Mouse (Mus musculus): ENCODE measurements around the gene Tuba1c.

DNA sequence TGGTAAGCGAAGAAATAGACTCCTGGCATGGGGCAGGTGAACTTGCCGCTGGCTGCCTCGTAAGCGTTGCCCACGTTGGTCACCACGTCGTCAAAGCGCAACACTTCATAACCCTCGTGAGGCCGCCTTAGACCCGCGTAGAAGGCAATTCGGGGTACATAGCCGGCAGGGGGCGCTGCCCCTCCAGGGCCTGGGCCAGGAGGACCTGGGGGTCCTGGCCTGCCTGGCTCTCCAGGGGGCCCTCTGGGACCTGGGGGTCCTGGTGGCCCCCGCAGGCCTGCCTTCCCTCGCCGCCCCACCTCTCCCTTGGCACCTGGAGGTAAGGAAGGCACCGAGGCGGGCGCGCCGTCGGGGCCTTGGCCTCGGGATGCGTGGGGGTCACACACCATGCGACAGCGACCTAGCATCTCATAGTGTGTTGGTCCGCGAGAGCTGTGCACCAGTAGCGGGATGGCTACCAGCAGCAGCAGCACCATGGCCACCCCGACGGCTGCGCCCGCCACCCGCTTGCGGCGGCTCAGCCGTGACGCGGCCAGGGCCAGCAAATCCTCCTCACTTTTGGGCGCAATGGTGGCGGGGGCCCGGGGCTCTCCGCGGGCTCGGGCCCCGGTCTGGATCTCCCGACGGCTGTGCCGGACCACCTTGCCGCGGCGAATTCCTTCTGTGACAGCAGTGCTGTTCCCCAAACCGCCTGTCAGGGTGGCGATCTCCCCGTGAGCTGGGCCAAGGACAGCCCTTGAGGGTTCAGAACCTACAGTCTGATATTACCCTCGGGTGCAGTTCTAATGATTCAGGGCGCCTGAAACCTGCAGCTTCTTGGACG, 57.8 kb downstream of the Tuba1c start, which contains the start of gene C1ql4:
- TF ChIP-seq POLR2A (IDR thresholded peaks at IDR 0.05; ENCODE audit: low read depth, low read length) (no peak), MXI1 (IDR thresholded peaks at IDR 0.05; ENCODE audit: low read depth, low read length) (no peak), ELF1 (IDR thresholded peaks at IDR 0.05; ENCODE audit: low read depth, low read length) (no peak), MAFK (IDR thresholded peaks at IDR 0.05; ENCODE audit: insufficient replicate concordance, low read length) (no peak), CTCF (conservative IDR thresholded peaks at IDR 0.05 in 1 of 2, IDR thresholded peaks at IDR 0.05 in 1 of 2; ENCODE audit: low read depth in 2 of 2, low read length in 2 of 2) (no peak)

Measured in CH12.LX (cell line).